Mouse (Mus musculus) cerebellum, postnatal 14 days (tissue): ENCODE measurements around the gene AK157302.
"Not testable (repeated sequence)": the region's sequence is repeated elsewhere in the genome, so short reads cannot be mapped to it uniquely, and the experiment has no call there.

Source experiments
- DNase-seq, 2 experiments: peaks; one replicate each; pipeline ENCODE4 v3.0.0; 2021; ENCODE audit warnings: mixed read lengths in 2 of 2

Gene AK157302

DNA sequence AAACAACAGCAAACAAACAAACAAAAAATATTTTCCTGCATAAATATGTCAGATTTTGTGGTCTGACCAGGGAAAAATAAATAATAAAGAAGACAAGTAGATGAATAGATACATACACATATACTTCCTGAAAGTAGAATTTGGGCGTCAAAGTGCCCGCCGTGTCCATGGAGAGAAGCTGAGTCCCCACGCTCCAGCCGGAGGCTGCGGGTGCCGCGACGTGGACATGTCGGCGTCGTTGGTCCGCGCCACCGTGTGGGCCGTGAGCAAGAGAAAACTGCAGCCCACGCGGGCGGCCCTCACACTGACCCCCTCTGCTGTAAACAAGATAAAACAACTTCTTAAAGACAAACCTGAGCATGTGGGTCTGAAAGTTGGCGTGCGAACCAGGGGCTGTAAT, at the start of gene AK157302:
TSS of gene AK157302 (plus strand) at position 144 of the 400 bp plus-strand sequence.
- DNase-seq = peak; percentile 7 to 36

GRCm38 (mm10) chr13:21446796-21447195, 48.2 kb upstream of the AK157302 start:
- no peak for DNase-seq

DNA sequence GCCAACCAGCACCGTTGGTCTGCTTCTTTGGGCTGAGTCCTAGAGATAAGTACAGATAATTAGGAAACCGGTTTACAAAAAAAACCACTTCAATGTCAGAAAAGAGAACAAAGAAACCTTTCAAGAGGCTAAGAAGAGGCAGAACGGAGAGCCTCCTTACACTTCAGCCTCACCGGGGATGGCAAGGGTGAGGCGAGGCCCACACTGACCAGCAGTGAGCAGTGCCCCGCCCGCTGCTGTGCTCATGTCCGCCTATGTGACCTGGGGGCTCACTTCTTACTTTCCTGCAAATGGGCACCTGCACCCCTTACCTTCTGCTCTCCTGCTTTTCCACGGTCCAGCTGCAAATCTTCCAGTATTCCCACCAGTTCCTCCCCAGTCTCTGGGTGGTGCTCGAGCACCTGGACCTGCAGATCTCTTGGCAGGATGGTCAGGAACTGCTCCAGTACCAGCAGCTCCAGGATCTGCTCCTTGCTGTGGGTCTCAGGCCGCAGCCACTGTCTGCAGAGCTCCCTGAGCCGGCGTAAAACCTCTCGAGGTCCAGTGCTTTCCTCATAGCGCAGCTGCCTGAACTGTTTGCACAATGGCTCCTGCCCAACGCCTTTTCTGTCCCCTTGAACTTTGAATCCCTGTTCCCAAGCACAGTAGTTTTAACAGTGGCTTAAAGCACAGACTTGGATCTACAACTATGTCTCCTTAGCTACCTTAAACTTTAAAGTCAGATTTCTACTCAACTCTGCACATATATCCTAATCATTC, 47.0 kb upstream of the AK157302 start:
- DNase-seq = no peak

DNA sequence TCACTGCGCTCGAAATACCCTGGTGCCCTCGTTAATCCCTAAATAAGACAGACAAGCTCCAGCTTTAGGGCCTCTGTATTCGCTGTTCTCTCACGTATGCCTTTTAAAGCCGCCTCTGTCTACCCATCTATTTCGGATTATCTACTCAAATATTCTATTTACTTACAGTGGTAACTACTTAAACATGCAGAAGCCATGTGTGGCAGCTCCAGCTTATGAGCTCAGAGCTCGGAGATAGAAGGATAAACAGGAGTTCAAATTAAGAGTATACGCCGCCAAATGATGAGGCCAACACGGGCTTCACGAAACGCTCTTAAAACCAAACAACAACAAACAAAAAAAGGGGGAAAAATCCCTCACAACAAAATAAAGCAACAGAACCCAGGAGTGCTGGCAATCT, 42.0 kb upstream of the AK157302 start:
- peak in 1 of 2 experiments; percentile 10 for DNase-seq

DNA sequence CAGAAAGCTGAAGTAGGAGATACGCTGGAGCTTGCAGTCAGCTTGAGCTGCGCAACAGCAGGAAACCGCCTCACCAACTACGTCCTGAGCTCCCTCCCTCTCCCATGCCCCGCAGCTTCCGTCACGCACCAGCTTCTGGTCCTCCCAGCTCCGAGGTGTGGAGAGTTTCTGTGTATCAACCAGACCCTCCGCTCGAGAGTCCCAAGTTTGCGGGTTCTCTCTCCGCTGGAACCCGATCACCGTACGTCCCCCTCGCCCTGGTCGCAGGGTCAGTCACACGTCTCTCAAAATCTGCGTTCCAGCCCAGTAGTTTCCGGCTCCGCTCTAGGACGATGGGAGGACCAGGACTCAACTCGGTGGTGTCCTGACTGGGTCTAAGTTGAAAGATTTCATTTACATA, 41.6 kb upstream of the AK157302 start, which contains the start of gene Zscan26:
TSS of gene Zscan26 (minus strand) at position 282 of the 400 bp plus-strand sequence.
- peak; percentile 80 to 85 for DNase-seq

DNA sequence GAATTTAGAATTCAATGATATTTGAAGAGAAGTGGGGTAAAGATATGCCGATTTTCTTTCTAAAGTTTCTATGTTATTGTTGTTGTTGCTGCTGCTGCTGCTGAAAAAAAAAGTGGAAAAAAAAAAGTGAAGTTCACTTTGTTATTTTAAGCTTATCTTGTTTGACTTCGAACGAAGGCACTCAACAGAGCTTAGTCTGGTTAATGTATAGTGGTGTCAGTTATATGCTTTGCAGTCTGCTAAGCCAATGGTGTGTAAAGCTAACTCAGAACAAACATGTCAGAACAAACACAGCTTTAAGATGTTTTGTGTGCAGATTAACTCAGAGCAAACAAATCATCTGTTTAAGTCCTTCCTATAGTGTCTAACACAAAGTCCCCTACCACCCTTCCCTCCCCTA, 40.9 kb upstream of the AK157302 start:
- DNase-seq = no peak

GRCm38 (mm10) chr13:21456347-21456746, 38.7 kb upstream of the AK157302 start:
- DNase-seq = no peak

DNA sequence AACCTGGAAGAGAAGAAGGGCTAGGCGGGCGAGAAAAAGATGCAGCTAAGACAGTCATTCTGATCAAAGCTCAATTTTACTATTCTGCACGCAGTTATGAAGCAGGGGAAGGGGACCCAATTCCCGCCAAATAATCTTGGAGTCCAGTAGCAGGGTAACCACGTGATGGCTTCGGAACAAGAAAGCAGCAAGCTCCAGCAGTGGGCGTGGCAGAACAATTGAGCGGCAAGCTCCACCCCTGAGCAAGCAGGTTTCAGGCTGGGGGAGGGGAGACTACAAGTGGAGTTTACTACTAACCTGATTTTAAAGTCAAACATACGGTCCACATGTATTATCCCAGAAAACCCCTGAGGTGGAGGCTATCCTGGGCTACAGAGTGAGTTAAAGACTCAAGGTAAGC, 32.5 kb upstream of the AK157302 start:
- DNase-seq = not testable (repeated sequence)

GRCm38 (mm10) chr13:21467336-21467735, 27.7 kb upstream of the AK157302 start:
- DNase-seq = no peak

DNA sequence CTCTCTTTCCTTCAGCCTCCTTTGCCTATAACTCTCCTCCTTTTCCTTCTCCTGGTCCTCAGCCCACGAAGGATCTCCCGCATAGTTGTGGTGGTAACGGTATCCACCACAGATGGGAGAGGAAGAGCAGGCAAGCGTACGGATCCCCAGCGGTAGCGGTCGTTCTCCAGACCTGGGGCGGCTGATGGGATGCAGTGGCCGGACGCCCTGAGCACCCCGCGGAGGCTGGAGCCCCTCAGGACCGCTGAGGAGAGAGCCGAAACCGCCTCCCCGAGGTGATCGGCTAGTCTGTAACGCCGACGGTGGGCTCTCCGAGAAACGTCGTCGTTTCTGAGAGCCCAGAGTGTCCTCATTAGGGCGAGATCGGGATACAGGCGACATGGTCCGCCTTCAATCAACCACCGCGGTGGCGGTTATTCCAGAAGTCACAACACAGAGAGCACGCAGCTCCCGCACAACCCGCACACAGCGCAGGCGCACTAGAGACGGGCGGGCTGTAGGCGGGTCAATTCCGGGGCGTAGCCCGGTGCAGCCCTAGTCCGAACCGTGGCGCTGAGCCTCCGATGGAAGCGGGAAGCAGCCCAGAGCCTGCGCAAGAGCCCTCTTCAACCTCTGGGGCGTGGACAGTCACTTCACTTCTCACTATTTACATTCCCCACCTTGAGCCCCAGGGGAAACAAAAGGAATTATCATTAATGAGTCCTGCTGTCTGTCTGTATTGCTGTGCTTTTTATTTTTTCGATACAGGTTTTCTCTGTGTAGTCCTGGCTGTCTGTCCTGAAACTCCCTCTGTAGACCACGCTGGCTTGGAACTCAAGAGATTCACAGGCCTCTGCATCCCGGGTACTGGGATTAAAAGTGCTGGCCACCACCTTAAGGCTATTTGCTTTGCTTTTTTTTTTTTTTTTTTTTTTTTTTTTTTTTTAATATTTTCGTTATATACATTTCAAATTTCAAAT, 26.7 kb upstream of the AK157302 start, which contains the start of gene Nkapl:
TSS of gene Nkapl (minus strand) at position 449 of the 959 bp plus-strand sequence.
- peak; percentile 85 to 87 for DNase-seq

GRCm38 (mm10) chr13:21469097-21469496, 25.9 kb upstream of the AK157302 start:
- no peak for DNase-seq

GRCm38 (mm10) chr13:21472427-21472826, 22.6 kb upstream of the AK157302 start:
- no peak for DNase-seq

DNA sequence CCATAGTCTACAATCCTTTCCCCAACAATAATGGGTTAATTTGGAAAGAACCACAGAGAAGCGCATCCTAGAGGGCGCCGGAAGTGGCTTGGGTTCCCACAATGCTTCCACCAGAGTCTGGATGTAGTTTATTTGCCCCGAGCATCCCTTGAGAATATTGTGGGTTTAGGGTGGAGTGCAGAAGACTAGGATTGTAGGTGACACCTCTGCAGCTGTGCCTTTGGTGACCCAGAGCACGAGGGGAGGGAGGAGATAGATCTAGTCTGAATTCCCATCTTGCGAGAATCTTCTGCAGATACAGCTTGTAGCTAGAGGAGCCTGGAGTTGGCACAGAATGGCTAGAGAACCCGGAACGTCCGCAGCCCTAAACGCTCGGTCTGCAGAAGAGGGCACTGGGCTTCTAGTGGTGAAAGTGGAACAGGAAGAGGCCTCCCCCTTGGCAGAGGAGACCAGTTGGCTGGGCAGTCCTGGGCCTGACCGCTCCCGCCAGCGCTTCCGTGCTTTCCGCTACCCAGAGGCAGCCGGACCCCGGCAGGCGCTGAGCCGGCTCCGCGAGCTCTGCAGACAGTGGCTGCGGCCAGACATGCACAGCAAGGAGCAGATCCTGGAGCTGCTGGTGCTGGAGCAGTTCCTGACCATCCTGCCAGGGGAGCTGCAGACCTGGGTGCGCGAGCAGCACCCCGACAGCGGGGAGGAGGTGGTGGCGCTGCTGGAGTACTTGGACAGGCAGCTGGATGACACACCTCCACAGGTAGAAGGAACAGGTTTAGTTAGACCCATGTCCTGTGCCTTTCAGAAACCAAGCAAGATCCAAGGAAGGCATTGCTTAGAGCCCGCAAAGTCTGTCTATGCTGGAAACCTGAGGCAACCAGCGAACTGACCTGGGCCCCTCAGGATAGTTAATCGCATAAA, 16.0 kb upstream of the AK157302 start, which contains the start of the genes Zkscan4 and Gm10065:
TSS of gene Zkscan4 (plus strand) at position 149 of the 912 bp plus-strand sequence.
TSS of gene Gm10065 (minus strand) at position 683 of the 912 bp plus-strand sequence.
- DNase-seq = peak; percentile 83 to 86

- DNase-seq = no peak
Measured at GRCm38 (mm10) chr13:21486881-21487280, 8.1 kb upstream of the AK157302 start.

DNA sequence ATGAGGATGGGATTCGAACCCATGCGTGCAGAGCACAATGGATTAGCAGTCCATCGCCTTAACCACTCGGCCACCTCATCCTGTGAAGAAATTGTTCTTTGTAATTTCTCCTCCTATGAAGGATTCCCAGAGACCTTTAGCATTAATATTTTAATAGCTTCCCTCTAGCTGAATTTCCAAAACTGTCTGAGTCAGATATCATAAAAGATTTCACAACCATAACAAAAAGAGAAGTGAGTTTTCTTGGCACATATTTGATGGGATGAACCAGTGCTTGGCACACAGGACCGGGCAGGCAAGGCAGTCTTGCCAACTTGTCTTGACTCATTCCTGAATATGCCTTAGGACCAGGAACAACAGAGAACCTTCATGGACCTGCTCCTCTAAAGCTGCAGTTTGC, 2.2 kb upstream of the AK157302 start:
- DNase-seq = no peak

- not testable (repeated sequence) for DNase-seq
Measured at GRCm38 (mm10) chr13:21501182-21501581, 6.2 kb downstream of the AK157302 start, which contains the start of gene Gm11273. Gm11273 (minus strand) TSS chr13:21501418.

- DNase-seq = no peak
Measured at GRCm38 (mm10) chr13:21502296-21502695, 7.3 kb downstream of the AK157302 start.

DNA sequence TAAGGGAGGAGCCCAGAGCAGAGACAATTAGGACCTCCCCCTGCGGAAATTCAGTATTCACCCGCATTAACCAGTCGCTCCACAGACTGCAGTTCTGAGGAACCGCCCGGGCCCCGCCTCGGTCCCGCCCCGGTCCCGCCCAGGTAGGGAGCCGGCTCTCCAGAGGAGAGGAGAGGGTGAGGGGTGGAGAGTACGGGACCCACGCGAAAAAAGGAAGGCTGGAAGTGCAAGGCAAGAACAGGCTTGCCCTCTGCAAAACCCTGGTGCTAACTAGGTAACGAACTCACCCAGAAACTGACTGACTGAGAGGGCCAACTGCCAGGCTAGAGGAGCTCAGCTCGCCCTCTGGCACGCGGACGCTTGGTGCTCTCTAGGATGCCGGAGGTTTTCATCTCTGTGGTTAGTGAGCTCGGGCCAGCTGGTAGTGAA, 11.2 kb downstream of the AK157302 start:
- peak; percentile 85 to 88 for DNase-seq

- DNase-seq = no peak
Measured at GRCm38 (mm10) chr13:21530136-21530535, 35.1 kb downstream of the AK157302 start.

DNA sequence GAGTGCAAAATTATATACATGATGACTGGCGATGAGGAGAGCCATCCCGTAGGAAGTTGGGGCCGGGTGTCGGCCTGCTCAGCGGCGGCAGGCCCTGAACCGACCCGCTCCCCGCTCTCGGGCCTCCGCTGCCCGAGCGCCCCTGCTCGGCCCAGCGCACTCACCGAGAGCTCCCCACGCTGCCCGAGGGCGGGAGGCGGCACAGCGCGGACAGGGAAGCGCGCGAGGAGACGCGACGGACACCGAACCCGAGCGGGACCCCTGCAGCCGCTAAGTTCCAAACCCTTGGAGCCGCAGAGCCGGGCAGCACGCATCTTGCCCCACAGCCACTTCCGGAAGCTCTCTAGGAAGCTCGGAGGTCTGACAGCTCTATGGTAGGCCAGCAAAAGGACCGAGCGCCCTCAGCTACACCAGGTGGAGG, 35.8 kb downstream of the AK157302 start, which contains the start of gene Zkscan8:
TSS of gene Zkscan8 (minus strand) at position 340 of the 421 bp plus-strand sequence.
- DNase-seq = peak; percentile 88 to 93

GRCm38 (mm10) chr13:21542708-21543107, 47.7 kb downstream of the AK157302 start, which contains the start of gene Olfr1366:
Olfr1366 (minus strand) TSS chr13:21542808.
- DNase-seq = no peak
